Mouse (Mus musculus): ENCODE measurements around the gene Cdh4. TPM values are rescaled to one million over a fixed set of nuclear protein-coding genes. Genes with fewer than 3 reads are reported as not detected.

The Cdh4 gene
- polyA plus RNA-seq, 1 experiment from 2014 or later = 0.99 TPM

DNA sequence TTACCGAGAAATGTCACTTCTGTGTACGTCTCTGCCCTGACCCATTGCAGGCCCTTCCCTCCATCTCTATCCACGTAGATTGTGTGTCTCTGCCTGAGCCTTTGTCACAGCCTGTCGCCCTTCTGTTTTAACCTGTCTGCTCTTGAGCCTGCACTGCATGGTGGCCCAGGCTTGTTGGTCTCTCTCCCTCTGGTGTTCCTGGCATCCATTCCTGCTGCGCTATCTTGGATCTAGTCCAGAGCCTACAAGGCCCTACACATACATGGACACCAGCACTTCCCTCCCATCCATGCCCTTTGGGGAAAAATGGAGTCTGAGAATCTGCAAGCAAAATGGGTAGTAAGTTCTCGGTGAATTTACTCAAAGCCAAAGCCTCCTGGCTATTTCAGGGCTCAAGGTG lies 91.0 kb downstream of the Cdh4 start:
- H3K27ac ChIP-seq = no peak overlapping the region
- no peaks in the 10 kb centered on the region for H3K36me3 ChIP-seq
- H3K4me1 ChIP-seq = peaks cover 9% of the 10 kb centered on the region
- no peak overlapping the region for H3K4me3 ChIP-seq
- H3K27me3 ChIP-seq (ENCODE audit: insufficient read depth, poor library complexity, severe bottlenecking) = peaks cover 20% of the 10 kb centered on the region; the same call in 1 of the 2 replicates
- H3K9me3 ChIP-seq = no peaks in the 10 kb centered on the region
- whole genome bisulfite sequencing = 71% methylated on average over 6 of the region's 6 CpGs
- no peak for DNase-seq (ENCODE audit: low spot score)

DNA sequence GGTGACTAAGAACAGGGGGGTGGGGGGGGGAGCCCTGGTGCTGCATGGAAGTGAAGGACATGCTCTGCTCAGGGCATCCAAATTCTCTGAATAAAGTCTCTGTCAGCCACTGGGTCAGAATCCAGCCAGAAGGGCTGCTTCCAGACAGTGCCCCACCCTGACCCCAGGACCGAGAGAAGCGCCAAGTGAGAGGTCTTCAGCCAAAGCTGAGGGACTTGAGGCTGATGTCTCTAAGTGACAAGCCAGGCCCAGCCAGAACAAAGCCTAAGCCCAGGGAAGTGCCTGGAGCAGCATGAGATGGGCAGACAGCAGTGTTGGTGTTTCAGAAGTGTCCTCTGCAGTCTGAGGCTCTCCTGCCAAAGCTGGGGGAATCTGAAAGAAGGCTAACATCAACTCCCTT lies 91.7 kb downstream of the Cdh4 start:
- DNase-seq (ENCODE audit: low spot score) = no peak
- Histone ChIP-seq H3K9me3 (no peaks in the 10 kb centered on the region), H3K4me1 (peaks cover 9% of the 10 kb centered on the region), H3K27me3 (ENCODE audit: insufficient read depth, poor library complexity, severe bottlenecking) (peaks cover 27% of the 10 kb centered on the region; the same call in 1 of the 2 replicates), H3K27ac (no peak overlapping the region), H3K36me3 (no peaks in the 10 kb centered on the region), H3K4me3 (no peak overlapping the region)
- WGBS = 54% methylated on average over 2 of the region's 2 CpGs

DNA sequence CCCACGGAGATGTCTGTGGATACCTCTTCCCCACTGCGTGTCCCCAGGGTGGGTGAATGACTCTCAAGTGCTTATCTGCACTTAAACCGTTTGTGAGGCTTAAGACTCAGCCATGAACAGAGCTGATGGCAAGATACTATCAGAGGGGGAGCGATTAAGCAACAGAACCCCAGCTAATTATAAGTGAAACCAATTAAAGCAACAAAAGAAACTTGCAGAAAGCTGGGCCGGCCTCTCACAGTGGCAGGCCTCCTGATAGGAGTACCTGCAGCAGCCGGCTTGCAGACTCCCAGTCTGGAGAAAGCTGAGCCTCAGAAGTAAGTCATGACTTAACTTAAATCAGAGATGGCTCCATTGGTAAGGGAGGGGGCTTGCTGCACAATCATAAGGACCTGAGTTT lies 93.0 kb downstream of the Cdh4 start:
- Histone ChIP-seq H3K9me3 (no peaks in the 10 kb centered on the region), H3K27me3 (ENCODE audit: insufficient read depth, poor library complexity, severe bottlenecking) (peaks cover 22% of the 10 kb centered on the region; the same call in 1 of the 2 replicates), H3K27ac (no peak overlapping the region), H3K4me1 (peaks cover 14% of the 10 kb centered on the region), H3K4me3 (no peak overlapping the region), H3K36me3 (no peaks in the 10 kb centered on the region)
- WGBS = 12% methylated on average over 6 of the region's 6 CpGs
- no peak for DNase-seq (ENCODE audit: low spot score)

DNA sequence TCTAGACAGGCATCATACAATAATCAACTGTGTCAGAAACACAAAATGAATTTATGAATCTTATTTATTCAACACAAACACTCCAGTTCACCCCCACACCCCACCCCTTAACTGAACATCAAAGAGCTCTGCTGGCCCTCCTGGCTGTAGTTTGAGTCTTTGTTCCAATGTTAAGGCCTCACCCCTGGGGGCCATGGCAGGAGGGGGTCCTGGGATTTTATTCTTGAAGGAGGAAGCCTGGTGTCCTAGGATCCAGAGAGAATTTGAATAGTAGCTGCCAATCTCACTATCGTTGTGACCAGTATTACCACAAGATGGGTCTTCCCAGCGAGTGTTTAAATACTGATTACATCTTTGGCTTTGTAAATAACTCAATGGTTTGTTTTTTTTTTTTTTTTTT lies 94.5 kb downstream of the Cdh4 start:
- Histone ChIP-seq H3K36me3 (no peaks in the 10 kb centered on the region), H3K27me3 (ENCODE audit: insufficient read depth, poor library complexity, severe bottlenecking) (peaks cover 22% of the 10 kb centered on the region; the same call in 1 of the 2 replicates), H3K4me1 (peaks cover 14% of the 10 kb centered on the region), H3K4me3 (no peak overlapping the region), H3K9me3 (no peaks in the 10 kb centered on the region), H3K27ac (no peak overlapping the region)
- DNase-seq (ENCODE audit: low spot score) = no peak
- 17% methylated on average over 2 of the region's 2 CpGs for WGBS

DNA sequence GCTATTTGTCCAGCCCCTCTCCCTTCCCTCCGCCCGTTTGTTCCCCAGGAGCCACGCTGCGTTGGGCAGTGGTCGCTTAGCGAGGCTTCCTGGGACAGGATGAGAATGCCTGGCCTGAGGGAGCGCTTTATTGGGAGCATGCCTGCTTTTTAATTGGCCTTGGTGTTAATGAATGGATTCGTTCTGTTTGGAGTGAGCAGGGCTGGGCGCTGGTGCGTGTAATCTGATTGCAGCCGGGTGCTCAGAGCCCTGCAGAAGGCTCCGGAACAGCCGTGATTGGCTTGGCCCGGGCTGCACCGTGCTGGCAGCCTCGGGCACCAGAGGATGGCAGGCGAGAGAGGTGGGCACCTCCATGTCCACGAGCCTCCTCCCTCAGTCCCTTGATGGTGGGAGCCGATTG lies 95.2 kb downstream of the Cdh4 start:
- H3K4me1 ChIP-seq = peaks cover 14% of the 10 kb centered on the region
- no peak overlapping the region for H3K27ac ChIP-seq
- no peaks in the 10 kb centered on the region for H3K9me3 ChIP-seq
- WGBS = 11% methylated on average over 19 of the region's 19 CpGs
- H3K27me3 ChIP-seq (ENCODE audit: insufficient read depth, poor library complexity, severe bottlenecking) = peaks cover 22% of the 10 kb centered on the region; the same call in 1 of the 2 replicates
- no peaks in the 10 kb centered on the region for H3K36me3 ChIP-seq
- DNase-seq (ENCODE audit: low spot score) = no peak
- H3K4me3 ChIP-seq = peak overlapping the region; percentile 29; the same call in 1 of the 2 replicates

DNA sequence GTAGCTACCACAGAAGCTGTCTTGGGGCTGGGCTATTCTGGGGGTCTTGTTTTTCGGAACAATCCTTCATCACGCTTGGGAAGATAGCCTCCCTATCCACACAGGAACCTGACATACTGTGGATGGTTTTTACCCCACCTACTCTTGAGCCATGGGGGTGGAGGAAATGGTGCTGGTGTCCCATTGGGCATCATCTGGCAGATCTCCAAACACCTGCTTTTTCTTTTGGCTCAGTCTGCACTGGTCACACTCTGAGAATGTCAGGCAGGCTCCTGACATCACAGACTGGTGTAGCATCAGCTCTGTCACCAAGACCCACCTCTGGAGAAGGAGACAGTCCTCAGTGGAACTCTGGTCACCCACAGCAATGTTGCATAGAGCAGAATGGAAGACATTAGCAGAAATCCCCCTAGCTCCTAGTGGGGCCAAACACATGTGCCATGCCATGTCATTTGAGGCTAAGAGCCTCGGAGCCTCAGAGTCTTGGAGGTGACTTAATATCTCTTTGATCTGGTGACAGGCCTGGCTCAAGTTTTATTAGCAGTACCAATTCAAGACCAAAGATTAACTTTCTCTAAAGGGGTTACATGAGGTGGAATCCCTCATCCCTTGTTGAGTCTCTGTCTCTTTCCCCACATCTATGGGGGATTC lies 95.7 kb downstream of the Cdh4 start:
- H3K27me3 ChIP-seq (ENCODE audit: insufficient read depth, poor library complexity, severe bottlenecking) = peaks cover 22% of the 10 kb centered on the region; the same call in 1 of the 2 replicates
- no peaks in the 10 kb centered on the region for H3K36me3 ChIP-seq
- no peak for DNase-seq (ENCODE audit: low spot score)
- no peak overlapping the region for H3K27ac ChIP-seq
- 0 out of 2 replicates have a peak overlapping the region, but pooled peaks have one; percentile 29 for H3K4me3 ChIP-seq
- no peaks in the 10 kb centered on the region for H3K9me3 ChIP-seq
- WGBS = 51% methylated on average over 3 of the region's 3 CpGs
- H3K4me1 ChIP-seq = peaks cover 14% of the 10 kb centered on the region

DNA sequence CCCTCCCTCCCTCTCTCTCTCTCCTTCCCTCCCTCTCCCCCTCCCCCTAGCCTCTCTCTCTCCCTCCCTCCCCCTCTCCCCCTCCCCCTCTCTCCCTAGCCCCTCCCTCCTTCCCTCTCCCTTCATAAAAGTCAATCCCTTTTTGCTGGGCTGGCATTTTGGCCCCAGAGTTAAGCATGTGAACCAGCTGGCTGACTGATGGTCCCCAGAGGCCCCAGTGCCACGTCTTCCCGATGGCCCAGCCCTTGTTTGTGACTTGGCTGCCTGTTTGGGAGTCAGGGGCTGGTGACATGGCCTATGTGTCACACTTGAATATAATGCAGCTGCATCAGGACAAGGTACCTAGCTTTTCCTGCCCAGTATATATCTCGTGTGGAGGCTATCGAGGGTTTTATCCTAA lies 96.3 kb downstream of the Cdh4 start:
- Histone ChIP-seq H3K4me1 (peaks cover 14% of the 10 kb centered on the region), H3K36me3 (no peaks in the 10 kb centered on the region), H3K9me3 (no peaks in the 10 kb centered on the region), H3K27me3 (ENCODE audit: insufficient read depth, poor library complexity, severe bottlenecking) (peaks cover 22% of the 10 kb centered on the region; the same call in 1 of the 2 replicates), H3K27ac (no peak overlapping the region), H3K4me3 (no peak overlapping the region)
- no peak for DNase-seq (ENCODE audit: low spot score)
- WGBS = 49% methylated on average over 4 of the region's 4 CpGs

DNA sequence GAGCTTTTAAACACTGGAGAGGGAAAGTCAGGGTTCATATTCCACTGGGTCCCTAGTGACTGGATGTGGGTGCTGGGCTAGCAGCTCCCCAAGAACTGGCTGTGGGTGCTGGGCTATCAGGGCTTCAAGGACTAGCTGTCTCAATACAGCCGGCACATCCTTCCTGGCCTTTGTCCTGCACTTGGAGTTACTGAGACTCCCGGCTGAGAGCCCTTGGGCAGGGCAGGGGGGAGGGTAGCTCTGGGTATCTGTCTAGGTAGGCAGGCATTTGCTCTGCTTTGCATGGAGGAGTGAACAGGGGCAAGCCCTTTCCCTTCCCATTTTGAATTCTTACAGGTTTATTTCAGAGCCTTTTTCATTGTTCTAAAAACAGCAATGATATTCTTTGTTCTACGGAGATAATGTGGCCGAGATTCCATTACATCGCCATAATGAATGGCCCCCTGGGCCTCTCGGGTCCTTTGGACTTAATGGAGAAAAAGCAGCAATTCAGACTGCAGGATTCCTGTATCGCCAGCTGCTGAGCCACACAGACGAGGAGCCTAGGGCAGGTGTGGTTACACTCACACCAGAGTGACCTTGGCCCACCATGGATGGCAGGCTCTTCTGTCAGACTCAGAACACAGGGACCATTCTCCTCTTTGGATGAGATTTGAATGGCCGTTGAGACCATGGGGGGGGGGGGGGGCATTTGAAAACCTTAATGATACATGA lies 97.5 kb downstream of the Cdh4 start:
- no peak overlapping the region for H3K27ac ChIP-seq
- H3K4me3 ChIP-seq = no peak overlapping the region
- WGBS = 44% methylated on average over 9 of the region's 9 CpGs
- H3K36me3 ChIP-seq = no peaks in the 10 kb centered on the region
- no peak for DNase-seq (ENCODE audit: low spot score)
- H3K4me1 ChIP-seq = peaks cover 14% of the 10 kb centered on the region
- H3K27me3 ChIP-seq (ENCODE audit: insufficient read depth, poor library complexity, severe bottlenecking) = peaks cover 20% of the 10 kb centered on the region; the same call in 1 of the 2 replicates
- no peaks in the 10 kb centered on the region for H3K9me3 ChIP-seq

DNA sequence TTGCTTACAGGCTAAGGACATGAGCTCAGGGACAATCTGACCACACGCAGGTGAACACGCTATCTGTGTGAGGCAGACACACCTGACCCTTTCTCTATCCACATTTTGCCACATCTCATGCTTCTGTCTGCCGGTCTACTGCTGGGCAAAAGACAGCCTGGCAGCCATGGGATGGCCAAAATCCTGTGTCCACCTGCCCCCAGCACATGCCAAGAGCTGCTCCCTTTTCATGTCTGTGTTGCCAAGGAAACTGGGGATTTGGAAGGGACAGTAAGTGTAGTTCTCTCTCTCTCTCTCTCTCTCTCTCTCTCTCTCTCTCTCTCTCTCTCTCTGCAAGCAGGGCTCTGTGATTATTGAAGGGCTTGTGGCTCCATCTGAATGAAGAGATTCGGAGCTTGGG lies 98.9 kb downstream of the Cdh4 start:
- Histone ChIP-seq H3K4me3 (no peak overlapping the region), H3K27ac (no peak overlapping the region), H3K4me1 (peaks cover 14% of the 10 kb centered on the region), H3K27me3 (ENCODE audit: insufficient read depth, poor library complexity, severe bottlenecking) (peaks cover 17% of the 10 kb centered on the region; the same call in 1 of the 2 replicates), H3K36me3 (no peaks in the 10 kb centered on the region), H3K9me3 (0 out of 2 replicates have a peak, but pooled peaks cover 4% of the 10 kb centered on the region)
- no peak for DNase-seq (ENCODE audit: low spot score)
- 87% methylated on average over 4 of the region's 4 CpGs for WGBS

DNA sequence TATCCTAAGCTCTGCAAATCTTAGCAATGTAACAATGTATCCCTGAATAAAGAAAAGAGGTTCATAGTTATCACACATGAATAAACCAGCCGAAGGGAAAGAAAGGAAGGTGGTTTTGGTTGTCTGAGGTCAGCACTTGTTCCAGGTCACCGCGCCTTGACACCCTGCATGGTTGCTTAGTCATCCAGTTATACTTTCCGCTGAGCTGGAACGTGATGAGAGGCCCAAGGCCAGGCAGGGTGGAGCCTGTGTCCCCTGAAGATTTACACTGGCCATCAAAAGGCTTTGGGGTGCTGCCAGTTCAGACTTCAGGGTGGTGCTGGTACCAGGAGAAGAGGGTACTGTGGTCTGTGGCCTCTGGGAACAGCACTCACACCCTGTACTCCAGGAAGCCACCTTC lies 105.4 kb downstream of the Cdh4 start:
- Histone ChIP-seq H3K27ac (no peak overlapping the region), H3K4me3 (no peak overlapping the region), H3K36me3 (no peaks in the 10 kb centered on the region), H3K27me3 (ENCODE audit: insufficient read depth, poor library complexity, severe bottlenecking) (no peaks in the 10 kb centered on the region), H3K4me1 (no peaks in the 10 kb centered on the region), H3K9me3 (0 out of 2 replicates have a peak, but pooled peaks cover 4% of the 10 kb centered on the region)
- WGBS = 86% methylated on average over 5 of the region's 5 CpGs
- no peak for DNase-seq (ENCODE audit: low spot score)

DNA sequence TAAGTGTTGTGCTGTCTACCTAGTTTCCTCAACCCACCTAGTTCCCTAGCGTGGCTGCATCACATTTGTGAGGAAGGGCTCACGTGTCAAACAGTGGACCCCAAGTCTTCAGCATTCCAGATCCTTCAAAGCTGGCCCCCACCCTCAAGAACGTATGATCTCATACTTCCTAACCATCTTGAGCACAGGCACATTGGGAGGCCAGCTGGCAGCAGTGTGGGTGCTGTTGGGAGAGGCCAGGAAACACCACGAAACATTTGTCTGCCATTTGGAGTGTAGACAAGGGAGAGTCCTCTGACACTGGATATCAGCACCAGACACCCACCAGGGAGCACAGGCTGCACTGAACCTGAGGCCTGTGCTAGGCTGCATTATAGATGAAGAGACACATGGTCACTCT lies 113.7 kb downstream of the Cdh4 start:
- no peaks in the 10 kb centered on the region for H3K27me3 ChIP-seq (ENCODE audit: insufficient read depth, poor library complexity, severe bottlenecking)
- no peak for DNase-seq (ENCODE audit: low spot score)
- H3K36me3 ChIP-seq = no peaks in the 10 kb centered on the region
- 77% methylated on average over 4 of the region's 4 CpGs for WGBS
- H3K9me3 ChIP-seq = no peaks in the 10 kb centered on the region
- H3K4me3 ChIP-seq = no peak overlapping the region
- no peak overlapping the region for H3K27ac ChIP-seq
- H3K4me1 ChIP-seq = no peaks in the 10 kb centered on the region

DNA sequence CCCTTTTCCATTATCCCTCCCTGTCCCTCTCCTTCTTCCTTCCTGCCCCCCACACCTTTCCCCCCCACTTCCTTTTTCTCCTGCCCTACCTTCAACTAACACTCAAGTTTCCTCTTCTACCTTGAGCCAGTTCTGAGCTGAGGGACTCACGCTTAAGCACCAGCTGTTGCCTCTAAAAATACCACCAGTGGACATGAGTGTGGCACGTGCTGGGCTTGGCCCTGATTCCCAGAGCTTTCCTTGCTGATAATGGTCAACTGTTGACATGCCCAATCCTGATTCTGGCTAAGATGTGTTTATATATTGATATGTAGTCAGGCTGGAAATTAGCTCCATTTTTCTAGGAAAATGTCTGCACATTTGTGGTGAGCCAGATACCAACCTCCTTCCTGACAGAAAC lies 120.1 kb downstream of the Cdh4 start:
- WGBS = 36% methylated on average over 2 of the region's 2 CpGs
- Histone ChIP-seq H3K36me3 (no peaks in the 10 kb centered on the region), H3K27me3 (ENCODE audit: insufficient read depth, poor library complexity, severe bottlenecking) (peaks cover 14% of the 10 kb centered on the region), H3K27ac (no peak overlapping the region), H3K4me1 (peaks cover 10% of the 10 kb centered on the region), H3K4me3 (no peak overlapping the region), H3K9me3 (no peaks in the 10 kb centered on the region)
- no peak for DNase-seq (ENCODE audit: low spot score)

DNA sequence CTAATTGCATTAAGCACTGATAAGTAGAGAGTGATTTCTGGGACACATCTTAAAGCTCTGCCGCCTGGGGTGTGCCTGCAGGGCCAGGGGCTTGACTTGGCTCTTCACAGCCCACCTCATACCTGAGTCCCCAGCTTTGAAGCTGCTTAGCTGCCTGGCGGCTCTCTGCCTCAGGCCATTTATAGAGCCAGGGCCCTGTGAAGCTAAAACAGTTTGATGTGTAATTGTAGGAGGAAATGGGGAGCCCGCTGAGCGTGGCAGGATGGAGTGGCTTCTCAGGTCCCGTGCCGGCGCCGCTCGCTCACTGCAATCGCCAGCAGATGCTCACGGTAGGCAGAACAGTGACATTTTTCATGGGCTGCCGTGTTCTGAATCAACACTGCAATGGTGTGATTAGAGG lies 123.4 kb downstream of the Cdh4 start:
- H3K4me1 ChIP-seq = peaks cover 23% of the 10 kb centered on the region
- DNase-seq (ENCODE audit: low spot score) = no peak
- no peaks in the 10 kb centered on the region for H3K36me3 ChIP-seq
- no peak overlapping the region for H3K27ac ChIP-seq
- no peaks in the 10 kb centered on the region for H3K9me3 ChIP-seq
- peaks cover 25% of the 10 kb centered on the region for H3K27me3 ChIP-seq (ENCODE audit: insufficient read depth, poor library complexity, severe bottlenecking)
- peak overlapping the region; percentile 36 for H3K4me3 ChIP-seq
- WGBS = under 1% methylated on average over 12 of the region's 12 CpGs

Measured in heart, embryonic 10.5 days (tissue).